Mouse (Mus musculus) testis, adult 2 months (tissue): ENCODE data around the gene Tmem121. TPM values are rescaled to one million over a fixed set of nuclear protein-coding genes. Genes with fewer than 3 reads are reported as not detected.
A peak's percentile ranks its signal among the peaks of the same experiment; 100 is the strongest.
"Not testable (repeated sequence)": the region's sequence is repeated elsewhere in the genome, so short reads cannot be mapped to it uniquely, and the experiment has no call there.

Experiments
- H3K27ac ChIP-seq: fragments of 200-500 bp; 2 replicates; pipeline ENCODE4 v1.5.1; 2012; ENCODE audit warnings: low read depth, low read length; ENCODE audit not compliant: control insufficient read depth, insufficient read depth
- H3K27me3 ChIP-seq: fragments of 200-500 bp; 2 replicates; pipeline ENCODE4 v1.6.1; 2012; ENCODE audit warnings: mild to moderate bottlenecking, low read length, moderate library complexity; ENCODE audit not compliant: control insufficient read depth, insufficient read depth
- H3K36me3 ChIP-seq: fragments of 200-500 bp; 2 replicates; pipeline ENCODE4 v1.6.1; 2012; ENCODE audit warnings: mild to moderate bottlenecking, low read length; ENCODE audit not compliant: control insufficient read depth, insufficient read depth
- H3K4me1 ChIP-seq: fragments of 200-500 bp; 2 replicates; pipeline ENCODE4 v1.6.1; 2012; ENCODE audit warnings: low read length; ENCODE audit not compliant: control insufficient read depth, insufficient read depth
- H3K4me3 ChIP-seq: fragments of 200-500 bp; 2 replicates; pipeline ENCODE4 v1.5.1; 2012; ENCODE audit warnings: low read depth, mild to moderate bottlenecking, low read length, moderate library complexity, mixed read lengths; ENCODE audit not compliant: control insufficient read depth
- CTCF ChIP-seq: fragments of 200-500 bp; IDR thresholded peaks from 2 replicates; pipeline ENCODE4 v1.5.1; 2012; ENCODE audit warnings: low read depth, mild to moderate bottlenecking, inconsistent platforms, low read length, moderate library complexity; ENCODE audit not compliant: control insufficient read depth, insufficient read depth, insufficient replicate concordance
- POLR2A ChIP-seq: fragments of 200-500 bp; IDR thresholded peaks from 2 replicates; pipeline ENCODE4 v1.6.1; 2012; ENCODE audit warnings: low read depth, mild to moderate bottlenecking, inconsistent platforms, low read length, moderate library complexity; ENCODE audit not compliant: control insufficient read depth
- polyA plus RNA-seq: library from polyadenylated mRNA; depleted of rRNA; stranded (reverse); fragments of >200 nt; gene quantifications from 2 replicates; pipeline ENCODE4 v1.2.3, GENCODE M21; 2012

The Tmem121 gene
- polyA plus RNA-seq, 1 experiment, result 1.0 TPM

DNA sequence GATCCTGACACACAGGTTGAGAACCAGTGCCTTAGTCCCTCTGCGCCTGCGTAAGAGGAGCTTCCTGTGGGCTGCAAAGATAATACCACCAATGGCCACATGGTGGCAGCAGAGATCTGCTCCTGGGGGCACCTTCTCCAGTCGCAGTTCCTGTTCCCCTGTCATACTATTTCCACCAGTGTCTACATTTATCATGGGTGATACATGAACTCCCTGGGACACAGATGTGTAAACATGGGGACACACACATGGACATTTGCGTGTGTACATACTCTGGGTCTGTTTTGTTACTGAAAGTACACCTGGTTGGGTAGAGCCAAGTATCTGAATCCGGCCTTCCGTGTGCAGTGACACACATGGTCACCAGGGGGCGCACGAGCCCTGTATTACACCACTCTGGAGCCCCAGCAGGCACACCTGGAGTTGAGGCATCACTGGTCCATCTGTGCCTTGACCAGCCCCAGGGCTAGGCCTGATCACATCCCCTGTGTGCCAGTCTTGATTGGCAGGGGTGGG lies 36.4 kb downstream of the Tmem121 start:
- no peaks in the 10 kb centered on the region for H3K36me3 ChIP-seq
- peak overlapping the region; percentile 16; the same call in 1 of the 2 replicates for H3K4me3 ChIP-seq
- no peak overlapping the region for H3K27ac ChIP-seq

DNA sequence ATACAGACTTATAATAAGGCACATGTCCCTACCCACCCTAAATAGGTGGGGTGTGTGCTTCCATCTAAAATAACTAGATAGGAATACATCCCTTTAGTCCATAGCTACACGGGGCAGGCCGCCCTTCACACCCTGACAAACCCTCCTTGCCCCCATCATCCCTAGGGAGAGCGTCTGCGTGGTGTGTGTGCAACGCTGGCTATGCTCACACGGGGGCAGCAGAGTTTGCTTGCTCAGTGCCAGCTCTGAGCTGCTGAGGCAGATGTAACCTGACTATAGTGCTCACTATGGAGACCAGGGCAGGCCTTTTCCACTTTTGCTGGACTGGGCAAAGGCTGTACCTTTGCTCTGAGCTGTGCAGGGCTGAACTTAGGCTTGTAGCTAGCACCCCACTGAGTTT lies 37.0 kb downstream of the Tmem121 start:
- Histone ChIP-seq H3K27ac (no peak overlapping the region), H3K4me1 (peaks cover 3% of the 10 kb centered on the region), H3K27me3 (no peaks in the 10 kb centered on the region), H3K36me3 (no peaks in the 10 kb centered on the region), H3K4me3 (no peak overlapping the region)
- TF ChIP-seq POLR2A, result no peak
- TF ChIP-seq CTCF, result peak; percentile 70; the same call in 1 of the 2 replicates

More for the DNA sequence above, 36.4 kb downstream of the Tmem121 start:
- no peak for TF ChIP-seq POLR2A
- TF ChIP-seq CTCF, result peak; percentile 95
- H3K4me1 ChIP-seq, result peaks cover 3% of the 10 kb centered on the region
- H3K27me3 ChIP-seq, result no peaks in the 10 kb centered on the region

DNA sequence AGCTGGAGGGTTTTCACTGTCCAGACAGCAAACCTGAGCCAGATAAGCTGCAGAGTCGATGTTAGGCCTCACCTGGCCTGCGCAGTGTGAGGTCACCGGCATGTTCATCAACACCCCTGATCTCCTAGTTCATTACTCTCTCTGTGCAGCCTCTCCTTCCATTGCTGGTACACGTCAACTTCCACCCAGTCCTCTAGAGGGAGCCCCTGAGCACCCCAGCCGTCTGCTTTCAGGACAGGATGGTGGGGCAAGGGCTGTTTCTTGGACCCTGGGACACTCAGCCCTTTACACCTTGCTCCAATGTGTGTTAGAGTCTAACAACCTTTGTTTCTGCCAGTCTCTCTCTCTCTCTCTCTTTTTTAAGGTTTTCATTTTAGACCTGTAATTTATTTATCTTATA lies 38.5 kb downstream of the Tmem121 start:
- Histone ChIP-seq H3K27ac (no peak overlapping the region), H3K4me1 (peaks cover 3% of the 10 kb centered on the region), H3K36me3 (no peaks in the 10 kb centered on the region), H3K27me3 (no peaks in the 10 kb centered on the region), H3K4me3 (no peak overlapping the region)
- TF ChIP-seq CTCF, result peak; percentile 49; the same call in 1 of the 2 replicates
- TF ChIP-seq POLR2A, result no peak

DNA sequence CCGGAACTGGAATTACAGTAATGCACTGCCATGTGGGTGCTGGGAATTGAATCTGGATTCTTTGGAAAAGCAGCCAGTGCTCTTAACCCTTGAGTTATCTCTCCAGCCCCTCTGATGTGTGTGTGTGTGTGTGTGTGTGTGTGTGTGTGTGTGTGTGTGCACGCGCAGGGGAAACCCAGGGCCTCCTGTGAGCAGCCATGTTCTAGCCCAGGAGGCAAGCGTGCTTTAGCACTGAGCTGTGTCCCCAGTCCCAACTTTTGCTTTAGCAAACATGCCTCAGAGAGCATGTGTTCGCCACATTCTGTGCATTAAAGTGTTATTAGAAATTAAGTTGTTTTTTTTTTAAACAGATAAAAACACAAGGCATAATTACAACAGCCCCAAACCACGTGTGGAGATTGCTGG lies 39.0 kb downstream of the Tmem121 start:
- Histone ChIP-seq H3K36me3 (no peaks in the 10 kb centered on the region), H3K27ac (no peak overlapping the region), H3K4me3 (no peak overlapping the region), H3K4me1 (peaks cover 3% of the 10 kb centered on the region), H3K27me3 (no peaks in the 10 kb centered on the region)
- TF ChIP-seq CTCF, result no peak
- no peak for TF ChIP-seq POLR2A

DNA sequence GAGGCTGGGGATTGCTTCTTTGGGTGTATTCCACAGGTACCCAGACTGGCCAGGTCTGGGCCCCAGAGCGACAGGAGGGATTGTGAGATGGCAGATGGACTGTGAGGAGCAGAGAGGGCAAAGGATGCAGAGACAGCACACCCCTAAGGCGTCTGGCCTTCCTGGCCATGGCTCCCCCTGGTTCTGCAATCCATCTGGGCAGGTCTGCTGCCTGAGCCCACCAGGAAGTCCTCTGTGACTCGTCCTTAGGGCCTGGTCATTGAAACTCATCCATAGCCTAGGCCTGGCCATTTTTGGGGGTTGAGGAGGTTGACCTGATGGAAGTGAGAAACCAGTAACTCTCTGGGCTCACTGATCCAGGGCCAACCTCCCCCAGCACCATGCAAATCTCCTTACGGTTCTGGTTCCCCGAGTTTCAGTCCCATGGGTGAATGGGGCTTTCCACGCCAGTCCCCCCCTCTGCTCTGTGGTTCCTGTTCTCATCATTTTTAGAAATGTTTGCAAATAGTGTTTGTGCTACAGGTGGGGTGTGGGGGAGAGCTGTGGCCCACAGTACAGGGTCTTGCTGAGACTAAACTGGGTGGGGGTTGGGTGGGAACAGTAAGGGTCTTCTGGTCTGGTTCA lies 42.4 kb downstream of the Tmem121 start:
- no peaks in the 10 kb centered on the region for H3K4me1 ChIP-seq

DNA sequence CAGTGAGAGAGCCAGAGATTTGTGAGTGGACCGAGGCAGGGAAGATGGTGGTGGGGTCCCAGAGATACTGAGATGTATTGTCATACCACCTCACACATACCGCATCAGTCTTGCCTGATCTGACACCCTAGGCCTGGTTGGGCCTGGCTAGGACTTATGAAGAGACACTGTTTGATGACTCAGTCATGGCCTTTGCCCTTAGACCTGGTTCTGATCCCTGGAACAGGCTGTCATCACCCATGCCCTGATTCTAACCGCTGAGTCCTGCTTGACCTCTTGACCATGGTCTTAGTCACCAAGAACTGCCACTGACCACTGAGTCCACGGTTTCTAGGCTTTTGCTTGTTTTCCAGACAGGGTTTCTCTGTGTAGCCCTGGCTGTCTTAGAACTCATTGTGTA lies 45.0 kb downstream of the Tmem121 start:
- no peaks in the 10 kb centered on the region for H3K36me3 ChIP-seq
- no peaks in the 10 kb centered on the region for H3K27me3 ChIP-seq
- TF ChIP-seq POLR2A, result no peak
- no peak for TF ChIP-seq CTCF
- no peaks in the 10 kb centered on the region for H3K4me1 ChIP-seq
- no peak overlapping the region for H3K4me3 ChIP-seq
- H3K27ac ChIP-seq, result no peak overlapping the region

More for the DNA sequence above, 42.4 kb downstream of the Tmem121 start:
- Histone ChIP-seq H3K36me3 (no peaks in the 10 kb centered on the region), H3K27ac (no peak overlapping the region), H3K4me3 (no peak overlapping the region), H3K27me3 (no peaks in the 10 kb centered on the region)
- no peak for TF ChIP-seq POLR2A
- TF ChIP-seq CTCF, result no peak

DNA sequence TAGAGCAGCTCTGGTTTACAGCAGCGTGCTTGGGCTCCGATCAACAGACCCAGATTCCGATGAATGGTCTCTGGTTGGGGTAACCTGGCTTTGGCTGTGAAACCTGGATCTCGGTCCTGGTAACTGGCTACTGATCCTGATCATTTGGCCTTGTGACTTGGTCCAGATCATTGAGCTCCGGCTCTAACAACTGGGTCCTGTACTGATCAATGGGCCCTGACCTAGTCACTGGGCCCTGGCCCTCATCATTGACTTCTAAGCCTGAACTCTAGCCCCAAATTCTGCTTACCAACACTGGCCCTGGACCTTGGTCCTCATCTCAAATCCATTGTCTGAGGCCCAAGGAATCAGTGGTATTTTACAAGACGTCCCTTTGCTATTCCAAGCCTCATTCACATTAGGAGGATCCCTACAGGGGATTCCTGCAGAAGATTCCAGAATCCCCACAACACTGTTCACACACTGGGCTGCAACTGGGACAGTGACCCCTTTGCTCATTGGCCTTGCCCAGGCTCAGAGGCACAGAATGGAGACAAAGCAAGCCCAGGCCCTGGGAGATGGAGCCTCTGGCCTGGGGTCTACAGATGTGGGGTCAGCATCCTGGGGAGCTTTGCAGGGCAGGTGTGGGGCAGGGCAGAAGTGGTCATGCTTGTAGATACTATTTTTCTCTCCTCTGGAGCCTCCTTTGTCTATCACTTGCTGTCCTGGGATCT lies 46.0 kb downstream of the Tmem121 start:
- H3K36me3 ChIP-seq, H3K27ac ChIP-seq, H3K4me1 ChIP-seq, H3K27me3 ChIP-seq, H3K4me3 ChIP-seq: not testable (repeated sequence)

DNA sequence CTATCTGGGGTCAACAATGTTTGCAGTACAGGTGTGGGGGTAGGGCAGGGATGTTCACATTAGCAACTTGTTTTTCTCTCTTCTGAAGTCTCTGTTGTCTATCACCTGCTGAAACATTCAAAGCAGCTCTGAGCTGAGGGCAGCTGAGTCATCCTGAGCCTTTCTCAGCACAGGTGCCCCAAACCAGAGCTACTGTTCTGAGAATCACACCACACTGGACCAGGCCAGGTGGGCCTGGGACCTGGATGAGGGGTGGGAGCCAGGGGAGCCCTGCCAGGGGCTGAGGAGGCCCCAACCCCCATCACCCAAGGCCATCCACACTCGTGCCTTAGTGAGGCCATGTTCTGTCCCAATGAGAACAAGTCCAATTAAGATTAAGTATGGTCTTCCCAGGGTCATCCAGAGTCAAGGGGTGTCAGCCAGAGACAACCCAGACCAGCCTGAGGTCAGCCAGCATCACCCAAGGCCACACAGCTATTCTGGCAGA lies 46.6 kb downstream of the Tmem121 start:
- H3K4me3 ChIP-seq, H3K36me3 ChIP-seq, H3K27ac ChIP-seq, H3K4me1 ChIP-seq, H3K27me3 ChIP-seq: not testable (repeated sequence)
